Mouse (Mus musculus) midbrain, embryonic 14.5 days (tissue): ENCODE measurements at regions not wholly inside any gene's neighbourhood (a gene's known extent, or its start where the extent isn't known, plus 50 kb on each side); places are given as distances from the start of the nearest gene placed in this dataset.

ENCODE experiments used
- ATAC-seq: fragments of 200-750 bp; cut with Nextera tagmentation; 2 replicates; pipeline ENCODE4 v1.8.0; 2017; ENCODE audit warnings: moderate number of reproducible peaks, moderate library complexity; ENCODE audit not compliant: low FRiP score, low TSS enrichment
- DNase-seq: peaks from one replicate; pipeline ENCODE4 v3.0.0-alpha.2; 2015
- H3K27ac ChIP-seq: fragments of 300-500 bp; sonication (generic); replicated peaks from 2 replicates; pipeline ENCODE4 v1.5.1; 2014; ENCODE audit warnings: mild to moderate bottlenecking, low read depth, low read length, moderate library complexity
- H3K27me3 ChIP-seq: fragments of 300-500 bp; sonication (generic); 2 replicates; pipeline ENCODE4 v1.6.1; 2014; ENCODE audit warnings: low read length, control low read depth, mixed read lengths; ENCODE audit not compliant: control insufficient read depth, insufficient read depth
- H3K36me3 ChIP-seq: fragments of 300-500 bp; sonication (generic); 2 replicates; pipeline ENCODE4 v1.6.1; 2014; ENCODE audit warnings: low read length, control low read depth; ENCODE audit not compliant: control insufficient read depth, insufficient read depth
- H3K4me1 ChIP-seq: fragments of 300-500 bp; sonication (generic); 2 replicates; pipeline ENCODE4 v1.6.1; 2014; ENCODE audit warnings: mild to moderate bottlenecking, antibody characterized with exemption, low read length, control low read depth; ENCODE audit not compliant: control insufficient read depth, insufficient read depth
- H3K4me2 ChIP-seq: fragments of 300-500 bp; sonication (generic); 2 replicates; pipeline ENCODE4 v1.6.1; 2014; ENCODE audit warnings: mild to moderate bottlenecking, low read length, moderate library complexity
- H3K4me3 ChIP-seq: fragments of 300-500 bp; sonication (generic); replicated peaks from 2 replicates; pipeline ENCODE4 v1.5.1; 2014; ENCODE audit warnings: low read depth, low read length
- H3K9ac ChIP-seq: fragments of 300-500 bp; sonication (generic); replicated peaks from 2 replicates; pipeline ENCODE4 v1.6.1; 2014; ENCODE audit warnings: mild to moderate bottlenecking, low read length, moderate library complexity
- H3K9me3 ChIP-seq: fragments of 300-500 bp; sonication (generic); 2 replicates; pipeline ENCODE4 v1.6.1; 2016; ENCODE audit warnings: low read length, control low read depth, mixed read lengths; ENCODE audit not compliant: control insufficient read depth
- WGBS: fragments of 180-500 bp; shearing (Covaris S2); extraction: QIAGEN DNeasy Blood & Tissue Kit; methylation state at CpG from one replicate; pipeline ENCODE4 v1.1.7; 2014; 5-methylcytosine and 5-hydroxymethylcytosine counted together

DNA sequence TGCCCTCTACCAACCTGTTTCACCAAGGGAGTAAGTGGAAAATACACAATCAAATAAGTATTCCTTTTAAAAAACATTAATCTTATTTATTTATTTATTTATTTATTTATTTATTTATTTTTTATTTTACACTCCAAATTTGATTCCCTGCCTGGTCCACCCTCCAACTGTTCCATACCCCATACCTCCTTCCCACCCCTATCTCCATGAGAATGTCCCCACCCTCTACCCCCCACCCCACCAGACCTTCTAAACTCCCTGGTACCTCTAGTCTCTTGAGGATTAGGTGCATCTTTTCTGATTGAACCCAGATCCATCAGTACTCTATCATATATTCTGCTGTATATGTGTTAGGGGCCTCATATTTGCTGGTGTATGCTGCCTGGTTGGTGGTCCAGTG, 538.4 kb upstream of the Cdh8 start:
- H3K9me3 ChIP-seq, result no peaks in the 10 kb centered on the region
- H3K4me1 ChIP-seq, result no peaks in the 10 kb centered on the region
- no peaks in the 10 kb centered on the region for H3K27me3 ChIP-seq
- H3K27ac ChIP-seq, result no peak overlapping the region
- H3K9ac ChIP-seq, result no peak overlapping the region
- H3K4me2 ChIP-seq, result no peak overlapping the region
- DNase-seq (no peak), ATAC-seq (no peak)
- no peak overlapping the region for H3K4me3 ChIP-seq
- H3K36me3 ChIP-seq, result no peaks in the 10 kb centered on the region

DNA sequence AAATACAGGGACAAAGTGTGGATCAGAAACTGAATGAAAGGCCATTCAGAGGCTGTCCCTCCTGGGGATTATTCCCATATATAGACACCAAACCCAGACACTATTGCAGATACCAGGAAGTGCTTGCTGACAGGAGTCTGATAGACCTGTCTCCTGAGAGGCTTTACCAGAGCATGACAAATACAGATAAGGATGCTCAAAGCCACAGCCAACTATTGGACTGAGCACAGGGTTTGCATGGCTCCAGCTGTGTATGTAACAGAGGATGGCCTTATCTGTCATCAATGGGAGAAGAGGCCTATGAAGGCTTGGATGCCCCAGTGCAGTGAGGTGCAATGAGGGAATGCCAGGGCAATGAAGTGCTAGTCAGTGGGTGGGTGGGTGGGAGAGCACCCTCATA, 537.6 kb upstream of the Cdh8 start:
- no peaks in the 10 kb centered on the region for H3K36me3 ChIP-seq
- ATAC-seq (no peak), DNase-seq (no peak)
- no peak overlapping the region for H3K9ac ChIP-seq
- no peak overlapping the region for H3K4me2 ChIP-seq
- H3K9me3 ChIP-seq, result no peaks in the 10 kb centered on the region
- no peak overlapping the region for H3K27ac ChIP-seq
- H3K4me3 ChIP-seq, result no peak overlapping the region
- H3K27me3 ChIP-seq, result no peaks in the 10 kb centered on the region
- no peaks in the 10 kb centered on the region for H3K4me1 ChIP-seq

DNA sequence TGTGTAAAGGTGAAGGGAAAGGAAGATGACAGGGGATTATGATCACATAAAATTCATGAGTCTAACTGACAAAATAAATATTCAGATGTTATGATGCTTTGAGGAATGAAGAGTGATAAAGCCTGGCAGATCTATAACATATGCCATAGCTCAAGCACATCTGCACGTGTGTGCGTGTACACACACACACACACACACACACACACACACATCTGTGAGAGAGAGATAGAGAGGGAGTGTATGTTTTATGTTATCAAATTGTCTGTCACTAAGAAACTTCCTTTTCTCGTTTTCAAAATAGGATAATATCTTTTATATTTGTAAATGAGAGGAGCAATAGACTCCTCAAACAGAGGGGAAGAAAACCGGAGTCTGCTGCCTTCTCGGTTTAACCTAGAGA, 516.9 kb upstream of the Cdh8 start:
- no peaks in the 10 kb centered on the region for H3K9me3 ChIP-seq
- H3K9ac ChIP-seq, result no peak overlapping the region
- WGBS, result 89% methylated on average over 5 of the region's 5 CpGs
- no peaks in the 10 kb centered on the region for H3K27me3 ChIP-seq
- H3K4me2 ChIP-seq, result no peak overlapping the region
- no peaks in the 10 kb centered on the region for H3K36me3 ChIP-seq
- ATAC-seq (no peak), DNase-seq (no peak)
- H3K4me1 ChIP-seq, result no peaks in the 10 kb centered on the region
- no peak overlapping the region for H3K4me3 ChIP-seq
- no peak overlapping the region for H3K27ac ChIP-seq
